Mouse (Mus musculus) MEL (cell line): ENCODE data around the gene Mcm6.

ENCODE experiments used
- CHD2 ChIP-seq: IDR thresholded peaks from 2 replicates; pipeline ENCODE4 v1.6.1; 2011; ENCODE audit warnings: low read length, improper control_type of control experiment
- CTCF ChIP-seq, 3 experiments: IDR thresholded peaks in 2 of 3; conservative IDR thresholded peaks in 1 of 3; 2 replicates each; pipeline ENCODE4 v1.5.1; 2011 to 2012; ENCODE audit warnings: low read length in 3 of 3, low read depth in 2 of 3, mild to moderate bottlenecking in 2 of 3, improper control_type of control experiment in 1 of 3, inconsistent platforms in 1 of 3, mixed read lengths in 1 of 3, moderate library complexity in 1 of 3; ENCODE audit not compliant: control insufficient read depth in 1 of 3, insufficient read depth in 1 of 3, poor library complexity in 1 of 3, severe bottlenecking in 1 of 3
- EP300 ChIP-seq, 2 experiments: IDR thresholded peaks; 2 replicates each; pipeline ENCODE4 v1.6.1; 2011; ENCODE audit warnings: improper control_type of control experiment in 2 of 2, low read length in 2 of 2, low read depth in 1 of 2, mild to moderate bottlenecking in 1 of 2
- ETS1 ChIP-seq: IDR thresholded peaks from 2 replicates; pipeline ENCODE4 v1.6.1; 2012; ENCODE audit warnings: low read depth, mild to moderate bottlenecking, inconsistent platforms, low read length, improper control_type of control experiment, moderate library complexity
- GATA1 ChIP-seq: IDR thresholded peaks from 2 replicates; pipeline ENCODE4 v1.6.1; 2011; ENCODE audit warnings: low read depth, low read length, improper control_type of control experiment
- POLR2A ChIP-seq, 2 experiments: IDR thresholded peaks; 2 replicates each; pipeline ENCODE4 v1.6.1; 2011 to 2012; ENCODE audit warnings: low read length in 2 of 2, mild to moderate bottlenecking in 2 of 2, control low read depth in 1 of 2, improper control_type of control experiment in 1 of 2, low read depth in 1 of 2, moderate library complexity in 1 of 2; ENCODE audit not compliant: control insufficient read depth in 1 of 2, insufficient read depth in 1 of 2, poor library complexity in 1 of 2
- RAD21 ChIP-seq: IDR thresholded peaks from 2 replicates; pipeline ENCODE4 v1.6.1; 2011; ENCODE audit warnings: mild to moderate bottlenecking, low read depth, low read length, improper control_type of control experiment
- RCOR1 ChIP-seq: IDR thresholded peaks from 2 replicates; pipeline ENCODE4 v1.6.1; 2012; ENCODE audit warnings: low read depth, mild to moderate bottlenecking, inconsistent platforms, low read length, improper control_type of control experiment
- SIN3A ChIP-seq: IDR thresholded peaks from 2 replicates; pipeline ENCODE4 v1.6.1; 2012; ENCODE audit warnings: low read length, improper control_type of control experiment, inconsistent platforms
- USF2 ChIP-seq, 2 experiments: IDR thresholded peaks; 2 replicates each; pipeline ENCODE4 v1.6.1; 2011 to 2012; ENCODE audit warnings: improper control_type of control experiment in 2 of 2, low read length in 2 of 2, borderline replicate concordance in 1 of 2, inconsistent platforms in 1 of 2, low read depth in 1 of 2, mild to moderate bottlenecking in 1 of 2; ENCODE audit not compliant: insufficient read depth in 1 of 2
- ZC3H11A ChIP-seq: IDR thresholded peaks from 2 replicates; pipeline ENCODE4 v1.6.1; 2012; ENCODE audit warnings: low read depth, mild to moderate bottlenecking, inconsistent platforms, low read length, improper control_type of control experiment
- ZNF384 ChIP-seq: IDR thresholded peaks from 2 replicates; pipeline ENCODE4 v1.6.1; 2012; ENCODE audit warnings: low read depth, mild to moderate bottlenecking, inconsistent platforms, low read length, improper control_type of control experiment

GRCm38 (mm10) chr1:128398738-128399445, 39.4 kb upstream of the Mcm6 start:
- TF ChIP-seq RAD21 (no peak), CTCF (IDR thresholded peaks at IDR 0.05 in 2 of 3, conservative IDR thresholded peaks at IDR 0.05 in 1 of 3; ENCODE audit: control insufficient read depth in 1 of 3, insufficient read depth in 1 of 3, low read depth in 2 of 3, low read length in 3 of 3, poor library complexity in 1 of 3, severe bottlenecking in 1 of 3) (no peak), GATA1 (peak; percentile 71; the same call in 1 of the 2 replicates), ZC3H11A (no peak), EP300 (IDR thresholded peaks at IDR 0.05; ENCODE audit: low read depth in 1 of 2, low read length in 2 of 2) (peak; percentile 58 to 90), CHD2 (no peak), POLR2A (IDR thresholded peaks at IDR 0.05; ENCODE audit: control insufficient read depth in 1 of 2, insufficient read depth in 1 of 2, low read depth in 1 of 2, low read length in 2 of 2, poor library complexity in 1 of 2) (no peak), RCOR1 (peak; percentile 71), SIN3A (peak; percentile 52), USF2 (IDR thresholded peaks at IDR 0.05; ENCODE audit: borderline replicate concordance in 1 of 2, insufficient read depth in 1 of 2, low read depth in 1 of 2, low read length in 2 of 2) (no peak), ZNF384 (no peak), ETS1 (peak; percentile 87)
